Mouse (Mus musculus) granulocyte monocyte progenitor cell, adult 5-6 weeks (primary cell): ENCODE measurements around the gene Mapk11. TPM values are rescaled to one million over a fixed set of nuclear protein-coding genes. Genes with fewer than 3 reads are reported as not detected.

Experiments used
- ATAC-seq: replicated peaks from 2 replicates; pipeline ENCODE4 v1.8.0; 2016; ENCODE audit warnings: mild to moderate bottlenecking, moderate TSS enrichment, inconsistent platforms; ENCODE audit not compliant: poor library complexity, severe bottlenecking
- total RNA-seq, 2 experiments: library from RNA; stranded (forward) in 1 of 2; stranded (reverse) in 1 of 2; fragments of 200-712, 200-1000 nt in 1 of 2; fragments of >200 nt in 1 of 2; fragmentation: Nextera tagmentation in 1 of 2; gene quantifications; 2 replicates each; pipeline ENCODE4 v1.2.3; 2014 to 2017

Mapk11 gene
- total RNA-seq, 2 experiments from 2014 or later = not detected

GRCm38 (mm10) chr15:89145813-89146350, 3.5 kb downstream of the Mapk11 start:
- no peak for ATAC-seq

- no peak for ATAC-seq
These were observed 4.5 kb downstream of the Mapk11 start for GRCm38 (mm10) chr15:89144965-89145364.

GRCm38 (mm10) chr15:89143134-89143533, 6.3 kb downstream of the Mapk11 start:
- ATAC-seq = no peak

- no peak for ATAC-seq
These were observed 7.5 kb downstream of the Mapk11 start for GRCm38 (mm10) chr15:89141905-89142304.

GRCm38 (mm10) chr15:89141443-89141842, 8.0 kb downstream of the Mapk11 start:
- no peak for ATAC-seq

GRCm38 (mm10) chr15:89140659-89141252, 8.7 kb downstream of the Mapk11 start, which contains the start of gene Mapk12:
Gene Mapk12 (minus strand): TSS chr15:89140703.
- 0 out of 2 replicates have a peak, but pooled peaks have one; percentile 11 for ATAC-seq

- ATAC-seq = peak; percentile 7; the same call in 1 of the 2 replicates
These were observed 9.3 kb downstream of the Mapk11 start for GRCm38 (mm10) chr15:89140048-89140658.

- ATAC-seq = no peak
These were observed 10.9 kb downstream of the Mapk11 start for GRCm38 (mm10) chr15:89138531-89138930.

GRCm38 (mm10) chr15:89138046-89138405, 11.4 kb downstream of the Mapk11 start:
- no peak for ATAC-seq

- ATAC-seq = no peak
These were observed 11.9 kb downstream of the Mapk11 start for GRCm38 (mm10) chr15:89137378-89138045.

GRCm38 (mm10) chr15:89136461-89137155, 12.8 kb downstream of the Mapk11 start:
- no peak for ATAC-seq

- peak; percentile 80 for ATAC-seq
These were observed 18.1 kb downstream of the Mapk11 start for GRCm38 (mm10) chr15:89131316-89131715.

GRCm38 (mm10) chr15:89130245-89130644, 19.2 kb downstream of the Mapk11 start:
- ATAC-seq = no peak

GRCm38 (mm10) chr15:89128382-89129350, 20.8 kb downstream of the Mapk11 start, which contains the start of gene Hdac10:
Gene Hdac10 (minus strand): TSS chr15:89128700.
- ATAC-seq = peak; percentile 55

GRCm38 (mm10) chr15:89127364-89127940, 22.0 kb downstream of the Mapk11 start:
- ATAC-seq = no peak

- no peak for ATAC-seq
These were observed 22.8 kb downstream of the Mapk11 start for GRCm38 (mm10) chr15:89126622-89127021.

GRCm38 (mm10) chr15:89125351-89125750, 24.1 kb downstream of the Mapk11 start:
- no peak for ATAC-seq

- ATAC-seq = no peak
These were observed 25.1 kb downstream of the Mapk11 start for GRCm38 (mm10) chr15:89124312-89124711.

GRCm38 (mm10) chr15:89123595-89123994, 25.8 kb downstream of the Mapk11 start:
- ATAC-seq = no peak
